Mouse (Mus musculus) forebrain, embryonic 14.5 days (tissue): ENCODE measurements around the gene Hoxa7. TPM values are rescaled to one million over a fixed set of nuclear protein-coding genes. Genes with fewer than 3 reads are reported as not detected.

Experiments used
- ATAC-seq: fragments of 200-750 bp; cut with Nextera tagmentation; 2 replicates; pipeline ENCODE4 v1.8.0; 2017; ENCODE audit warnings: mild to moderate bottlenecking, moderate library complexity
- DNase-seq: peaks from one replicate; pipeline ENCODE4 v3.0.0-alpha.2; 2015; ENCODE audit warnings: low spot score
- H3K27ac ChIP-seq: fragments of 300-500 bp; sonication (generic); 2 replicates; pipeline ENCODE4 v1.5.1; 2014; ENCODE audit warnings: low read depth, mild to moderate bottlenecking, control low read depth, low read length, moderate library complexity
- H3K27me3 ChIP-seq: fragments of 300-500 bp; sonication (generic); replicated peaks from 2 replicates; pipeline ENCODE4 v1.6.1; 2014; ENCODE audit warnings: low read length, control low read depth, mixed read lengths; ENCODE audit not compliant: control insufficient read depth, insufficient read depth
- H3K36me3 ChIP-seq: fragments of 300-500 bp; sonication (generic); 2 replicates; pipeline ENCODE4 v1.6.1; 2014; ENCODE audit warnings: low read length, control low read depth; ENCODE audit not compliant: control insufficient read depth, insufficient read depth
- H3K4me1 ChIP-seq: fragments of 300-500 bp; sonication (generic); 2 replicates; pipeline ENCODE4 v1.6.1; 2014; ENCODE audit warnings: antibody characterized with exemption, low read length, control low read depth; ENCODE audit not compliant: control insufficient read depth, insufficient read depth
- H3K4me2 ChIP-seq: fragments of 300-500 bp; sonication (generic); 2 replicates; pipeline ENCODE4 v1.6.1; 2014; ENCODE audit warnings: mild to moderate bottlenecking, control low read depth, low read length
- H3K4me3 ChIP-seq: fragments of 300-500 bp; sonication (generic); 2 replicates; pipeline ENCODE4 v1.5.1; 2014; ENCODE audit warnings: low read depth, low read length, control low read depth
- H3K9ac ChIP-seq: fragments of 300-500 bp; sonication (generic); 2 replicates; pipeline ENCODE4 v1.6.1; 2014; ENCODE audit warnings: mild to moderate bottlenecking, low read length, control low read depth, moderate library complexity
- H3K9me3 ChIP-seq: fragments of 300-500 bp; sonication (generic); replicated peaks from 2 replicates; pipeline ENCODE4 v1.6.1; 2016; ENCODE audit warnings: low read length, control low read depth, mixed read lengths; ENCODE audit not compliant: control insufficient read depth
- WGBS: fragments of 180-500 bp; shearing (Covaris S2); extraction: QIAGEN DNeasy Blood & Tissue Kit; methylation state at CpG from one replicate; pipeline ENCODE4 v1.1.7; 2014; 5-methylcytosine and 5-hydroxymethylcytosine counted together
- polyA plus RNA-seq: library from polyadenylated mRNA; unstranded; fragments of >200 nt; fragmentation: Nextera tagmentation; extraction: Ambion mirVana; gene quantifications from 2 replicates; pipeline ENCODE4 v1.2.1, GENCODE M21; 2014

Hoxa7 gene
- polyA plus RNA-seq, 1 experiment from 2014 or later, result not detected

DNA sequence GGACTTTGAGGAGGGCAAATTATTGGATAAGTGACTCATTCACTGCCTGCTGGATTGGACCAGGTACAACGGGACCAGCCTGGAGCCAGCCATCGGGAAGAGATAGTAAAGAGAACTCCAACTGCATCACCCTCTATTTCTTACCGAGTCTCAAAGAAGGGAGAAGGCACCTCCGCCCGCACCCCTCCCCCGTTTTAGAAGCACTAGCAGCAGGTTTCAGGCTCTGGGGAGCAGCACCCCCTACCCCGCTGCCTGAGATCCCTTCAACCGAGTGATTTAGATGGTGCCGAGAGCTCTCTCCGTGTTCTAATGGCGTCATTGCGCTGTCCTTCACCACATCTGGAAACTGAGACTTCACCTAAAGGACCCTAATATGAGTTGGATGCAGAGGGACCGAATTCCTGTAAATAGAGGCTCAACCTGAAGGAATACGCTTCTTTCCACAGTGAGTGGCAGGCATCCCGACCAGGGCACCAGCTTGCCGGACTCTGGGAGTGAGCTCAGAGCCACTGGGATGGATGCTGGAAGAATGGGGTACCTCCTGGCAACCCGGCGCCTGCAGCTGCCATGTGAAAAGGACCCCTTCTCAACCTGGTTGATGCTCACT lies 43.8 kb upstream of the Hoxa7 start:
- DNase-seq (no peak), ATAC-seq (no peak)
- Histone ChIP-seq H3K4me2 (no peak overlapping the region), H3K9me3 (no peaks in the 10 kb centered on the region), H3K27ac (no peak overlapping the region), H3K4me1 (no peaks in the 10 kb centered on the region), H3K9ac (no peak overlapping the region), H3K36me3 (no peaks in the 10 kb centered on the region), H3K27me3 (peaks cover 93% of the 10 kb centered on the region), H3K4me3 (no peak overlapping the region)
- 2% methylated on average over 18 of the region's 18 CpGs for WGBS

DNA sequence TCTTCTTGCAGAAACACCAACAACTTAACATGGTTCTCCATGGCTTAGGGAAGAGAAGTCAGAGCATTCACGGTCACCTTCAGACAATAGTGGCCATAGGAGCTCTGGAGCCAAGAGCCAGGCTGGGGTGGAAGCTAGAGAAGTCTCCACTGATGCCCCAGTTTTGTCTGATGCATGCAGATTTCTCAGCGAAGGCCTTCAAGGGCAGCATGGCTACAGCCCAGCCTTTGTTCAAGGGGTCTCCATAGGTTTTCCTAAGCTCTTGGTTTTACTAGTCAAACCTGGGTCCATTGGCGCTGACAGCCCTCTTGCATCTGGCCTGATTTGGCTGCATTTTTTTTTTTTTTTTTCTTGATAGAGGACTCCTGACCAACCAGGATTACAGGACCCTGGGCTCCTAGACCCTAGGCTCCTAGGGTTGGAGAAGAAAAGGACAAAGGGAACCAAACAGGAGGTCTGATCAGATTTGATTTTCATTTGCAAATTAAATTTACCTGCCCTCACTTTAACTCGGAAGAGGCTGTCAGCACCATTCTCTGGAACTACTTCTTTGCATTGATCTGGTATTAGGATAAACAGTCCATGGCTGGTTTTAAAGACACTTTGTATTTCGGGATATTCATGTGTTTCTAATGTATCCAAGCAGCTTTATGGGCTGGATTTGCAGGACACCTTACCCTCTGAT lies 42.6 kb upstream of the Hoxa7 start:
- no peaks in the 10 kb centered on the region for H3K4me1 ChIP-seq
- 2% methylated on average over 5 of the region's 5 CpGs for WGBS
- ATAC-seq, result no peak

DNA sequence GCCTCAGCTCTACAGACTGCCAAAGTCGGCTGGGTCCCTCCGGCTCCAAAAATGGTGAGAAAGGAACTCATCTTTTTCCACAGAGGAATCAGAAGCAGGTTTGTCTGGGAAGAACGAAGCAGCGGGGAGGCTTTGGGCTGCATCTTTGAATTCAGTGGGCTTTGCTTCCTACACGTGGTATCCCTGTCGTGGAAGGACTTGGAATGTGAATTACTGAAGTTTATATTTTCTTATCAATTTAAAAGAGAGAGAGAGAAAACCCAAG lies 41.6 kb upstream of the Hoxa7 start:
- Histone ChIP-seq H3K4me1 (no peaks in the 10 kb centered on the region), H3K4me3 (no peak overlapping the region), H3K9ac (no peak overlapping the region), H3K9me3 (no peaks in the 10 kb centered on the region), H3K36me3 (no peaks in the 10 kb centered on the region), H3K27me3 (peaks cover 90% of the 10 kb centered on the region), H3K27ac (no peak overlapping the region), H3K4me2 (no peak overlapping the region)
- ATAC-seq (no peak), DNase-seq (no peak)
- 2% methylated on average over 6 of the region's 6 CpGs for WGBS

More for the DNA sequence above, 42.6 kb upstream of the Hoxa7 start:
- no peaks in the 10 kb centered on the region for H3K36me3 ChIP-seq
- no peaks in the 10 kb centered on the region for H3K9me3 ChIP-seq
- H3K27ac ChIP-seq, result no peak overlapping the region
- H3K4me2 ChIP-seq, result no peak overlapping the region
- no peak for DNase-seq
- H3K9ac ChIP-seq, result no peak overlapping the region
- peaks cover 90% of the 10 kb centered on the region for H3K27me3 ChIP-seq
- no peak overlapping the region for H3K4me3 ChIP-seq

DNA sequence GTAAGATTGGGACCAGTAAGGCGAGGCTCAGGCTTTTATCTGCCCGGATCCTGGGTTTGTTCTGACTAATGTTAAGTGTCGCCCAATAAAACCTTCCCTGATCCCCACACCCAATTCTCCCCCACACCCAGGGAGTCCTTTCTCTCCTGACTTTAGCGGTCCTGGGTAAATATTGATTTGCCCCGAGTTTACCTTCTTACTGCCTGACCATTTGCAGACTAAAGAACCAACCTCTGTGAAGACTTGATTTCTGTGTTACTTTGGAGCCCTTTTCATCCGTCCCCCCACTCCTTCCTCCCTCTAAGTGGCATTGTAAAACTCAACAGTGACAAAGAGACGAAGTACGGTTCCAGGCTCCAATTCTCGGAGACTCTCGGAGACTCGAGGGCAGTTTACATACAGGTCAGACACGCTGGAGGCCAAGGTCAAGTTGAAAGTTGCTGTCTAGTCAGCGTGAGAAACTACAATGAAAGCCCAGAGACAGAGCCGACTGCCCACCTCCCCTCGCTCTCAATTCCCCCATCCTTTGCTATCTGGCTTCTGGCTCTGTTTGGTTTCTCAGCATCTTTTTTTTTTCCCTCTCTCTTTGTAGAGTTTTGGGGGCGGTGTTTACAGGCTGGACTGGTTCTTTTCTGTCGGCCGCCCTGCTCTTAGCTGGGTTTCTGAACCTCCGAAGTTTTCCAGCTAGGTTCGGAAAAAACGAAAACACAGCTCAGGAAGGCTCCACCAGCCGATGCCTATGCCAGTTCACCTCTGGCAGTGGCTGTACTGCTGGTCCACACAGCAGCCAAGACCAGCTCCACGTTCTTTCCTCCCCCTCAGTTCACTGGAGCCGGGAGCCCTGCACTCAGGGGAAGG lies 41.0 kb upstream of the Hoxa7 start:
- Histone ChIP-seq H3K4me1 (no peaks in the 10 kb centered on the region), H3K4me2 (no peak overlapping the region), H3K4me3 (no peak overlapping the region), H3K9ac (no peak overlapping the region), H3K27ac (no peak overlapping the region), H3K27me3 (peaks cover 88% of the 10 kb centered on the region), H3K36me3 (no peaks in the 10 kb centered on the region), H3K9me3 (no peaks in the 10 kb centered on the region)
- 1% methylated on average over 24 of the region's 24 CpGs for WGBS
- DNase-seq, result no peak
- no peak for ATAC-seq

DNA sequence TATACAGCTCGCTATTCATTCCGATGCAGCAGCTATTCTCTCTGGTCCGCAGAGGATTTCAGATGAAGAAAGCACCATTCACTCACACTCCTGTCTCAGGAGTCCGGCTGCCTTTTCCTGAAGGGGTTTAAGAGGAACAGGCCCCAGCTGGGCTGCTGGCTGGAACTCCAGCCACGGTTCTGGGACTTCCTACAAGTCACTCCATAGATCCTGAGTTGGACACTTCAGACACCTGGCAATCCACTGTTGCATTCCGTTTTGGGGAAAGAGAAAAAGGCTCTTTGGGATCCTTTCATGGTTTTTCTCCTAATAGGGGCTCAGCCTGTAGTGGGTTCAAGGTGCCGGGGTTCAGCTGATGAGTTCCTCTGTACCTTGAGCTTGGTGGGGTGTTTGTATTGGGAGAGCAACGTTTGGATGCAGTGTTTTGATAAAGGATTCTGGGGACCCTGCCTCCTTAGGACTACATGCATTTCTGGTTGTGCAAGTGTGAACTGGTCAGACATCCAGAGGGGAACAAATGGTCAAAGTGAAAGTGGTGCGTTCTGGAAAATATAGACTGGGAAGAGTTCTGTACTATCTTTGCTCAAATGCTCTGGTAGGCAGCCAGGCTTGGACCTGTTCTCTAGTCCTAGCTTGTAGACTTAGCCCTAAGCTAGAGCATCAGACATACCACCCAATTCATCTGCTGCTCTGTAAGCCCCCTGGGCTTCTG lies 40.3 kb upstream of the Hoxa7 start:
- Histone ChIP-seq H3K4me1 (no peaks in the 10 kb centered on the region), H3K27ac (no peak overlapping the region), H3K4me2 (no peak overlapping the region), H3K27me3 (peaks cover 91% of the 10 kb centered on the region), H3K36me3 (no peaks in the 10 kb centered on the region), H3K4me3 (no peak overlapping the region), H3K9ac (no peak overlapping the region), H3K9me3 (no peaks in the 10 kb centered on the region)
- DNase-seq (no peak), ATAC-seq (no peak)
- WGBS, result 3% methylated on average over 9 of the region's 9 CpGs

DNA sequence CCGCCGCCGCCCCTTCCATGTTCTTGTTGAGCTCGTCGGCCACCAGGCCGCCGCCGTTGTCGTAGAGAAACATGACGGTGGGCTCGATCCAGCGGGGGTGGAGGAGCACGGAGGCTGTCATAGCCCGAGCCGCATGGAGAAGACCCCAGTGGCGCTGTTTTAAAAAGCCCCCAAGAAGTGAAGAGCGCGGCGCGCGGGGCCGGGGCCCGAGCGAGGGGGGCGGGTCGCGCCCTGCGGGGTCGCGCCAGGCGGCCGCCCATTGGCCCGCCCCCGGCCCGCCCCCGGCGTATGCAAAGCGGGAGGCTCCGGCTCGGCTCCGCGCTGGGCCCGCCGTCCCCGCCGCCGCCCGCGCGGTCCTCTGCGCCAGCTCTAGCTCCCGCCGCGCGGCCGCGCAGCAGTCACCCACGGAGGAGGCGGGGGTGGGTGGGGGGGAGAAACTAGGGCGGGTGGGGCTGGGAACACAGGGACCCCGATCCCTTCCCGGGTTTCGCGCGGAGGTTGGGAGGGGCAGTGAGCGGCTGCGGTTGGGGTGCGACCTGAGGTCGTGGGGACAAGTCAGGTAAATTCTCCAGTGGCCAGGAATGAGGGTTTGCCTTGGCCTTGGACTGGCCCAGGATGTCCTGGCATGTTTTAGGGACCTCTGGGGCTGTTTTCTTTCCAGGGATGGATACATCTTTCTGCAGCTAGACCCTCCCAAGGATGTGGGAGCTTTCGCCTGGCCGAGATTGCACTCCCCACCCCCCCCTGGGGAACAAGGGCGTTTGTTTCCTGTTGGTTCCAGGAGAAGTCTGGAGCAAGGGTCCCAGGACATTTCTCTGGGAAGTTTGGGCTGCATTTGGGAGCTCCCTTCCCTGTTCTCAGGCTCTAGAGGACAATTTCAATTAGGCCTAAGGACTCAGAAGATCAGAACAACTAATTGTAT lies 39.3 kb upstream of the Hoxa7 start, which contains the start of gene Hoxa13:
Gene Hoxa13, minus strand, starts transcription at position 227 of the 922 bp plus-strand sequence.
- under 1% methylated on average over 34 of the region's 72 CpGs for WGBS
- ATAC-seq (0 out of 2 replicates have a peak, but pooled peaks have one; percentile 48), DNase-seq (no peak)
- Histone ChIP-seq H3K9ac (no peak within 1 kb of the TSS), H3K4me3 (peak within 1 kb of the TSS; percentile 21), H3K4me1 (no peaks in the 10 kb centered on the region), H3K4me2 (peak within 1 kb of the TSS; percentile 40), H3K9me3 (no peaks in the 10 kb centered on the region), H3K27ac (no peak within 1 kb of the TSS), H3K27me3 (peaks cover 89% of the 10 kb centered on the region), H3K36me3 (no peaks in the 10 kb centered on the region)

DNA sequence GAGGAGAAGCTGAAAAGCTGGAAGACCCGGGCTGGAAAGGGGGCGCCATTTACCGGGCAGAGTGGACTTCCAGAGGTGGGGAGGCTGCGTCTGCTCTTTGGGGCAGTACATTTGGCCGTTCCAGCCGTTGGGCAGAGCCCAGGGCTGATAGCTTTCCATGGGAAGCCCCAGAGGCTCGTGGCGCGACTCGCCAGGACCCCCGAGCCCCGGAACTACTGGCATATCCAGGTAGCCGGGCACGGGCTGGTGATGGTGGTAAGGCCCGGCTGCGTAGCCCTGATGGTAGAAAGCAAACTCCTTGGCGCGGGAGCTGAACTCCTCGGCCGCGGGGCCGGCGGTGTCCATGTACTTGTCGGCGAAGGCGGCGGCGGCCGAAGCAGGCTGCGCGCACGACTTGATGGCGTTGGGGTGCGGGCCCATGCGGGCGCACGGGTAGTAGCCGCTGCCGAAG lies 38.2 kb upstream of the Hoxa7 start:
- H3K4me2 ChIP-seq, result peak overlapping the region; percentile 40; the same call in 1 of the 2 replicates

More for the DNA sequence above, 38.2 kb upstream of the Hoxa7 start:
- WGBS, result under 1% methylated on average over 39 of the region's 39 CpGs
- no peak for DNase-seq
- H3K9ac ChIP-seq, result no peak overlapping the region
- H3K27ac ChIP-seq, result no peak overlapping the region
- no peaks in the 10 kb centered on the region for H3K9me3 ChIP-seq
- no peak overlapping the region for H3K4me3 ChIP-seq
- no peaks in the 10 kb centered on the region for H3K4me1 ChIP-seq
- H3K36me3 ChIP-seq, result no peaks in the 10 kb centered on the region
- peaks cover 89% of the 10 kb centered on the region for H3K27me3 ChIP-seq
- ATAC-seq, result no peak
